Mouse (Mus musculus): ENCODE measurements around the gene Fgfr2. TPM values are rescaled to one million over a fixed set of nuclear protein-coding genes. Genes with fewer than 3 reads are reported as not detected.

Gene Fgfr2
- polyA plus RNA-seq, 2 experiments from 2014 or later = not detected

DNA sequence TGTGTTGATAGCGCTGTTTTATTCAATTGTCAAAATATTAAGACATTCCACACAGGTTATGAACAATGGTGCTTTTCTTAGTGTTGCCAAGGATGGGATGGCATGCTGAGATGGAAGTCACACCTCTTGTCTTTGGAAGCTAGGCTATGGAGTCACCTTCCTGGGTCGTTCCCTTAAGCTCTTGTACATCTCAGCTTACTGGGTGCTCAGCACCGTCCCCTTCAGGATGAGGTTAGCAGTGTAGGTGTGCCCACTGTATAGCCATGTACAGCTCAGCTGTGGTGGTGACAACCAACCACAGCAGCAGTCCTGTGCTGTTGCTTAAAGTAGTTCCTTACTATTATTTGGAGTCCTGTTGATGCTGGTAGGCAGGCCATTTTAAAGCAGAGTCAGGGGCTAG is 2140.3 kb downstream of the Fgfr2 start:
- no peak for ATAC-seq

DNA sequence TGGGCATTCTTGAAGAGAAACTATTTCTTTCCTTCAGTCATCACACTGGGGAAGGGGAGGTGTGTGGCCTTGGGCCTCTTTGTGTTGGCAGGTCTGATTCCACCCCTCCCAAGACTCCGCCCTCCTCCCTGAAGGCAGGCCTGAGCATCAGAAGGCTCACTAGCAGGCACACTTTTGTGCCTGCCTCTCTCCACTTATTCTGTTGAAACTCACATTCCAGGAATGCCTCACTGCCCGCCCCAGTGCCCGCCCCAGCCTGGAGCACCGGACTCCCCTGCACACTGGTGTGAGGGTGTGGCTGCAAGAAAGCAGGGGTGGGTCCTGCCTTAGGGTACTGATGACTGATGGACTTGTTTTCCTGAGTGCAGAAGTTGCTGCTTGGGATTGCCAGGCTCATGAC is 2140.8 kb downstream of the Fgfr2 start:
- no peak for ATAC-seq

DNA sequence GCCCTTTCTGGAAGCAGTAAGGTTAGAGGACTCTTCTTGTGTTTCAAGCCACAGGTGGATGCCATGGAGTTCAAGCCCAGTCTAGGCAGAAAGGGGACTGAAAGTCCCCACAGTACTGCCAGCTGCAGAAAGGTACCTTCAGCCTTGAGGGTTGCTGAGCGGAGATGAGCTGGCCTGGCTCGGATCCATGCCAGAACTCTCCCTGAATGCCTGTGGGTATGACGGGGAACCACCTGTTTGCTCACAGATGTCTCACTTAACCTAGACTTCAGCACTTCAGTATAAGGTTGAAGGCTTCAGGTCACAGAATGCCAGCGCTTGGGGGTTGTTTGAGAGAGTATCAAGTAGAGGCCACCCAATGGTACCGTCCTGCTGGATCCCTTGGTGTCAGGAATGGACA is 2143.0 kb downstream of the Fgfr2 start:
- ATAC-seq = no peak

GRCm38 (mm10) chr7:130978545-130978944 is 2144.6 kb downstream of the Fgfr2 start:
- ATAC-seq = no peak

DNA sequence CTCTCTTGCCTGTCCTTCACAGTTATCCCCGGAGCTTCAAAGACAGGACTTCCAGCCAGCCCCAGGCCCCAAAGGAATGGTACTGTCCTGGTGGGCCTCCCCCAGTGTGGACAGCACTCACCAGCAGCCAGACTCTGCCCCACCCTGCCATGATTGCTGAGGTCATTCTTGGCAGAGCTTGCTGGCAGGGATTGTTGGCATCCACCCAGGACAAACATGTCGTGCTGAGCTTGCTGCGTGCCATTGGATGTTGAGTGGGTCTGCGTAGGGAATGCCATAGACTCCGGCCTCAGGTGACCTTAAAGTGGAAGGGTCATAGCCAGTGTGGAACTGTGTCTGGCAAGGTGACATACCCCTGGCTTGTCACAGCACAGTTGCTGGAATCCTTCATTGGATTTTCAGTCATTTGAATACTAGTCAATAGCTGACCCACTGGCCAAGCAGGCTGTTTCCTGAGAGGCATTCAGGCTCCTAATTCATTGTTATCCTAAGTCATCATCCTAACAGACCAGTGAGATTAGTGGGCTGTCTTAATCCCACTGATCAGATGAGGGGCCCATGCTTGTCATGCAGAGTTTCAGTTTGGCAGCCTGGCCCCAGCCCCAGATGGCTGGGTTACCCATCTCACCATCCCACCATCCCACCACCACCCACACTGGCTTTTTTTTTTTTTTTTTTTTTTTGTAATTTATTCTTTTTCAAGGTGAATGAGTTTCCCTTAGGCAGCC is 2145.2 kb downstream of the Fgfr2 start:
- ATAC-seq = no peak

DNA sequence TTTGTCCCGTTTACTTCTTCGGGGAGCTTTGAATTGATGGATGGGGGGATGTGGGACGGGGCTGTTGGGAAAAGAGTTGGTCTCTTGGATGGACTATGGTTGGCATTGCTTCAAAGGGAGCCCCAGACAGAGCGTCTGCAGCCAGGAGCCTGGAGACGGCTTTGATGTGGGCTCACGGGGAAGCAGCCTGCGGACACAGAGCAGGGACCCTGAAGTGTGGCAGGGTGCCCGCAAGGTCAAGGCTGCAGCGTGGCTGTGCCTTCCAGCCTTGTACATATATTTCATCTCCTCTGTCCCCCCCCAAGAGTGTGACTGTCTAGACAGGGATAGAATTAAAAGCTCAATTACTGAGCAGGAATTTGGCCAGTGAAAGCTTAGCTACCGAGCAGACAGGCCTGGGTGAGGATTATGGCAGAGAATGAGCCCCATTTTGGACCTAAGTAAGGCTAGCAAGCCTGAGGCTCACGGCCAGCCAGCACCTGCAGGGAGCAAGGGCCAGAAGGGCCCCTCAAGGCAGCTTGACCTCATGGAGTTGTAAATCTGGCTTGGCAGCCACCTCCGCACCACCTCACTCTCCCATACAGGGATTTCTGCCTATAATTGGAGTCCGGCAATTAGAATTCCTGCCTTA is 2146.7 kb downstream of the Fgfr2 start:
- ATAC-seq = no peak

- no peak for ATAC-seq
Observed at GRCm38 (mm10) chr7:130972767-130973166, 2150.4 kb downstream of the Fgfr2 start.

- ATAC-seq = no peak
Observed at GRCm38 (mm10) chr7:130969507-130969906, 2153.6 kb downstream of the Fgfr2 start.

- ATAC-seq = no peak
Observed at GRCm38 (mm10) chr7:130969076-130969475, 2154.1 kb downstream of the Fgfr2 start.

DNA sequence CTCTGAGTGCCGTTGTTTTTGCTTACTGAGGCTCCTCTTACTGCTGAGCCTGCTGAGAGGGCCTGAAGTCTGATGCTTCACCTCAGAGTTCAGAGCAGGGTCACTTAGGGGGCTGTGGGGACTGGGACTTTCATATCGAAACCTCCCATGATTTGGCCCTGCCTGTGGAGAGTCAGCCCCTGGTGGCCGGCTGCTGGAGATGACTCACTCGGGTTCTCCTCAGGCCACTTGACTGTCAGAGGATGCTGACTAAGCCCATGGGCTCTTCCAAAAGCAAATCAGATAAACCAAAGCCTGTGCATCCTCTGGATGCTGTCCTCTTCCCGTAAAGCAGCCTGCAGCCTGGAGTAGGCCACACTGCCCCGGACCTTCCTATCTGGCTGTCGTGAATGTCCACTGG is 2154.6 kb downstream of the Fgfr2 start:
- no peak for ATAC-seq

GRCm38 (mm10) chr7:130967901-130968300 is 2155.2 kb downstream of the Fgfr2 start:
- ATAC-seq = no peak

DNA sequence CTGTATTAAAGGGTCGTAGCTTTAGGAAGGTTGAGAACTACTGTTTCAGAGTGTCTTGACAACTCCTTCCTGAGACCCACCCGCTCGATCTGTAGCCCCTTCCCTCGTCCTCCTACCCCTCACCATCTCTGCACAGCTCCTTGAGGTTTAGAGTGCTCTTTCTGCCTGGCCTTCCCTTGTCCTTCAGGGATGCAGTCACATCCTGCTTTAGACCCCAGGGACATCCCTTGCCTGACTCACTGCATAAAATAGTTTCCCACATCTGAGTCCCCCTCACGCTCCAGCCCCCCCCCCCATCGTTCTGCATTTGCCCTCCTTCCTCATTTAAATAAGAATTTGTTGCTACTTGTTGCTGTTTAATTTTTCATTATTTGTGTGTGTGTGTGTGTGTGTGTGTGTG is 2156.3 kb downstream of the Fgfr2 start:
- ATAC-seq = no peak

DNA sequence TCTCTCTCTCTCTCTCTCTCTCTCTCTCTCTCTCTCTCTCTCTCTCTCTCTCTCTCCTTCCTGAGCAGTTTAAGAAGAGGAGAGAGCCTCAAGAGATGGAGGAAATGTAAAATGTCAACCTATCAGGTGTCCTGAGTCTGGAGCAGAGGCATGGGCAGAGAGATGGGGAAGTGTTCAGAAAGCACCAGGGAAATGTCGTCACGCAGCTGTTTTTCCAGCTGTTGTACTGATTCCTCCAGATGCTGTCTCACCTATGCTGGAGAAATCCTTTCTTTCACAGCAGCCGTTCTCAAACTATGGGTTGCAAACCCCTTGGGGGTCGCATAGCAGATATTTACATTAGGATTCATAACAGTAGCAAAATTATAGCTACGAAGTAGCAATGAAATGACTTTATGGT is 2156.7 kb downstream of the Fgfr2 start:
- ATAC-seq = no peak

DNA sequence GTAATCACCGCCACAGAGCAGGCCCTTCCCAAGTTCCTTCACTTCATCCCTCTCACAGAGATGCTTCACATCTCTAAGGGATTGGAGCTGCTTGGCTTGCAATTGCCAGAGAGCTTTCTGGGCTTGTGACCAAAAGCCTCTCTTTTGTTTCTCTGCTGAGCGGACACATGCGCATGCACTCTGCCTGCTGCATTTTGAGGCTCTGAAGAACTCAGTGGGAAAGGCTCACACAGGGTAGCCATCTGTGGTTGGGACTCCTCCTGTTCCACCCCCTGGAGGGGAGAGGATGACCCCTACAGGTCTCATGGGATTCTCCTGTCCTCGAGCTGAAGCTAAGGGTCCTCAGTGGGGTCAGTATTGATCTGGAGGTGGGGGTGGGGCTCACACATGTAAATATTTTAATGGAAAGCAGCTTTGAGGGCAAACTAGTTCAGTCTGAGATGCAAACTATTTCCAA is 2157.2 kb downstream of the Fgfr2 start:
- no peak for ATAC-seq

- no peak for ATAC-seq
Observed at GRCm38 (mm10) chr7:130965396-130965795, 2157.8 kb downstream of the Fgfr2 start.

- ATAC-seq = no peak
Observed at GRCm38 (mm10) chr7:130964686-130965085, 2158.5 kb downstream of the Fgfr2 start.

DNA sequence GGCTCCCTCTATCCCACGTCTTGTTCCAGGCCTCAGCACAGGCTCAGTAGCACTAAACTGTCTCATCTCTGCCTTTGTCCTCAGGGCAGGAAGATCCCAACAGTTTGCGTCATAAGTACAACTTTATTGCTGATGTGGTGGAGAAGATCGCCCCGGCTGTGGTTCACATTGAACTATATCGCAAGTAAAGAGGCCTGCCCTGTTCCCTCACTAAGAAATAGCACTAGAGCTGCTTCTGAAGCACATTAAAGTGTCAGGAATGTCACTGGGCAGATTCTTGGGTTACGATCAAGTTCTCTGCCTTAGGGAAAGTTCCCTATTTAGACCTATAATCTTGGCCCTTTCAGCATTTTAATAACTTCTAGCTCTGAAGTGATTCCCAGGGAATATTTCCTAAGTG is 2161.7 kb downstream of the Fgfr2 start:
- no peak for ATAC-seq

DNA sequence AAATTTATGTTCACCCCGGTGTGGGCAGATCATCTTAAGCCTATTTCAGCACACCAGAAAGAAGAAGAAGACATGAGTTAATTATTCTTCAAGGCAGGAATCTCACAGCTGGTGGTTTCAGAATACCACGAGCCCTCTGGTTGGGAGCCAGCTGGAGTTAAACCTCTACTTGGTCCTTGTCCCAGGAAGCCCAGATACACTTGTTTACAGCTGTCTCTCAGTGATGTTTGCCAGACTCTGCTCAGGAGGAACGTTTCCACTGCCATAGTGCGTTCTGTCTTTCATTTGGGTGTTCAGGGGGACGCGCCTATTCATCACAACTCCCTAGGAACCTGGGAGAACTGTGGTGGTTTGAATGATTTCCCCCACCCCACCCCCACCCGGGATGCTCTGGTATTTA is 2163.3 kb downstream of the Fgfr2 start:
- no peak for ATAC-seq

DNA sequence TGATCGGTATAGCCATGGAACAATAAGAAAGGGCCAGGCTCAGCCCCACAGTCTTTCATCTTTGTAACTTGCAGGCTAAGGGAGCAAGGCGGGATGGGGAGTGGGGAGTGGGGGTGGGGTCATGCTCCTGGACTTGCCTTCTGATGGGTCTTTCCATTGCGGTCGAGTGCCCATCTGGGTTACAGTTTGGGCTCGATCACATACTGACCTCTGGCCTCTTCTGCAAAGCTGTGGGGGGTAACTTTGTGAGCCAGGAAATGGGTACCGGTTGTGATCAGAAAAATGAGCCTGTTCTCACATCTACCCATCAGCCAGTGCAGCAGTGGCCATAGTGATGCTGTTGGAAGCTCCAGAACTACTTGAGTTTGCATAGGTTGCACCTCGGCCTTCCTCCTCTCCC is 2164.6 kb downstream of the Fgfr2 start:
- no peak for ATAC-seq

- ATAC-seq = no peak
Observed at GRCm38 (mm10) chr7:130954177-130954601, 2169.0 kb downstream of the Fgfr2 start.

DNA sequence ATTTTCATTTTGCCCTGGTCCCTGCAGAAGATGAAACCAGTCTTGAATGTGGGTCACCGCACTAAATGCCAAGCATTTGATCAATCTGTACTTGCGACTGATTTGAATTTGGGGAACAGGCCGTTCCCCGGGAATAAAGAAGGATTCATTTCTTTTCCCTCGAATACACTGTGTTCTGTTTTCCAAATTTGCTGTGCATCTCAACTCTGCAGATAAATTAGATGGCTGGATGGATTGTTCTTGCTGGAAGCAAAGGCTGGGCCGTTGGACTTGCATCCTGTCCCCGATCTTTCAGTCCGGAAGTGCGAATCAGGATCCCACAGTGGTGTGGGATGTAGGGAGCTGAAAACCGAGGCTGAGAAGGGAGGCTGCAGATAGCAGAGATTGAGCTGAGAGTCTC is 2169.8 kb downstream of the Fgfr2 start:
- no peak for ATAC-seq

DNA sequence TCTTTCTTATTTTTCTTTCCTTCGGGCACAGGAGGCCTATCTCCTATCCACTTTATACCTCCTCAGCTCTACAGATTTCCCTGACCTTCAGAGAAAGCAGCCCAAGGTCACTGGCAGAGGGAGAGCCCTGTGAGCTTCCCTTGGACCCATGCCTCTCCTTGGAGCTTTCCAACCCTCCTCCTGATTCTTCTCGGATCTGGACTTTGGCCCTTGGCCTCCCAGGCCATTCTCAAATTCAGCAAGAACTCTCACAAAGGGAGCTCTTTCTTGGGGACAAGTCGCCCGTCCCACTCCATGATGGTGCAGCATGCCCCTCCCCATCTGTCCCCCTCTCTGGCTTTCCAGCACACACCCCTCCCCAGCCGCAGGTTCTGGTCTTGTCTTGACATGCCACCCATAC is 2172.1 kb downstream of the Fgfr2 start:
- no peak for ATAC-seq

GRCm38 (mm10) chr7:130950482-130950881 is 2172.7 kb downstream of the Fgfr2 start:
- no peak for ATAC-seq

- ATAC-seq = no peak
Observed at GRCm38 (mm10) chr7:130949331-130949751, 2173.8 kb downstream of the Fgfr2 start.

Data from CD4-positive, CD25-positive, alpha-beta regulatory T cell, adult 4 months (primary cell).